Mouse (Mus musculus) cortical plate, adult 2 months (tissue): ENCODE data around the gene Rims1.

Experiments
- CTCF ChIP-seq: fragments of 200-500 bp; IDR thresholded peaks from 2 replicates; pipeline ENCODE4 v1.5.1; 2011; ENCODE audit warnings: mild to moderate bottlenecking, control low read depth, low read length; ENCODE audit not compliant: insufficient read depth; ENCODE audit errors: extremely low read depth
- POLR2A ChIP-seq: fragments of 200-500 bp; IDR thresholded peaks from 2 replicates; pipeline ENCODE4 v1.6.1; 2011; ENCODE audit warnings: mild to moderate bottlenecking, low read length, control low read depth; ENCODE audit not compliant: insufficient read depth; ENCODE audit errors: extremely low read depth

- TF ChIP-seq CTCF (no peak), POLR2A (no peak)
These were observed 144.0 kb downstream of the Rims1 start for GRCm38 (mm10) chr1:22661825-22662224.
